Mouse (Mus musculus) hindbrain, postnatal 0 days (tissue): Measurements from ENCODE around the gene B3glct. TPM values are rescaled to one million over a fixed set of nuclear protein-coding genes. Genes with fewer than 3 reads are reported as not detected.

ENCODE experiments used
- ATAC-seq: fragments of 200-750 bp; cut with Nextera tagmentation; 2 replicates; pipeline ENCODE4 v1.8.0; 2017; ENCODE audit warnings: mild to moderate bottlenecking, moderate TSS enrichment, moderate library complexity
- DNase-seq: peaks from one replicate; pipeline ENCODE4 v3.0.0-alpha.2; 2015; ENCODE audit warnings: low spot score
- H3K27ac ChIP-seq: fragments of 300-500 bp; sonication (generic); 2 replicates; pipeline ENCODE4 v1.5.1; 2014; ENCODE audit warnings: mild to moderate bottlenecking
- H3K27me3 ChIP-seq: fragments of 300-500 bp; sonication (generic); 2 replicates; pipeline ENCODE4 v1.6.1; 2014; ENCODE audit warnings: low read length, mixed read lengths; ENCODE audit not compliant: insufficient read depth
- H3K36me3 ChIP-seq: fragments of 300-500 bp; sonication (generic); 2 replicates; pipeline ENCODE4 v1.6.1; 2014; ENCODE audit warnings: low read length, mixed read lengths; ENCODE audit not compliant: insufficient read depth
- H3K4me1 ChIP-seq: fragments of 300-500 bp; sonication (generic); 2 replicates; pipeline ENCODE4 v1.6.1; 2014; ENCODE audit warnings: antibody characterized with exemption, low read length, mixed read lengths; ENCODE audit not compliant: insufficient read depth
- H3K4me2 ChIP-seq: fragments of 300-500 bp; sonication (generic); 2 replicates; pipeline ENCODE4 v1.6.1; 2014; ENCODE audit warnings: low read depth, mild to moderate bottlenecking, low read length, moderate library complexity, mixed read lengths
- H3K4me3 ChIP-seq: fragments of 300-500 bp; sonication (generic); 2 replicates; pipeline ENCODE4 v1.5.1; 2014; ENCODE audit warnings: low read length
- H3K9ac ChIP-seq: fragments of 300-500 bp; sonication (generic); replicated peaks from 2 replicates; pipeline ENCODE4 v1.6.1; 2014; ENCODE audit warnings: mild to moderate bottlenecking, low read length, moderate library complexity, mixed read lengths
- H3K9me3 ChIP-seq: fragments of 300-500 bp; sonication (generic); 2 replicates; pipeline ENCODE4 v1.6.1; 2016; ENCODE audit warnings: low read length, mixed read lengths
- CTCF ChIP-seq: IDR thresholded peaks from 2 replicates; pipeline ENCODE4 v1.5.1; 2016; ENCODE audit warnings: antibody characterized with exemption, control low read depth, low read depth
- WGBS: fragments of 180-500 bp; shearing (Covaris S2); extraction: QIAGEN DNeasy Blood & Tissue Kit; methylation state at CpG from one replicate; pipeline ENCODE4 v1.1.7; 2014; 5-methylcytosine and 5-hydroxymethylcytosine counted together
- polyA plus RNA-seq: library from polyadenylated mRNA; unstranded; fragments of >200 nt; fragmentation: Nextera tagmentation; extraction: Ambion mirVana; gene quantifications from 2 replicates; pipeline ENCODE4 v1.2.1, GENCODE M21; 2015
- total RNA-seq: library from RNA; depleted of rRNA; stranded (reverse); fragments of >200 nt; gene quantifications from 2 replicates; pipeline ENCODE4 v1.2.3, GENCODE M21; 2014; rRNA removed

The B3glct gene
- total and polyA plus RNA-seq, 2 experiments from 2014 or later: 14.4 to 22.4 TPM

GRCm38 (mm10) chr5:149810071-149810470, 132.0 kb downstream of the B3glct start:
- WGBS: 79% methylated on average over 2 of the region's 2 CpGs
- H3K4me2 ChIP-seq: no peak overlapping the region
- TF ChIP-seq CTCF: no peak

GRCm38 (mm10) chr5:149811835-149812234, 133.8 kb downstream of the B3glct start:
- 39% methylated on average over 6 of the region's 6 CpGs for WGBS
- Histone ChIP-seq H3K27me3 (no peaks in the 10 kb centered on the region), H3K4me3 (no peak overlapping the region), H3K4me1 (no peaks in the 10 kb centered on the region), H3K36me3 (no peaks in the 10 kb centered on the region), H3K9ac (no peak overlapping the region), H3K4me2 (0 out of 2 replicates have a peak overlapping the region, but pooled peaks have one; percentile 14), H3K27ac (no peak overlapping the region), H3K9me3 (no peaks in the 10 kb centered on the region)
- peak; percentile 9 for DNase-seq
- TF ChIP-seq CTCF: no peak
- ATAC-seq: peak; percentile 67; the same call in 1 of the 2 replicates

More at GRCm38 (mm10) chr5:149810071-149810470, 132.0 kb downstream of the B3glct start:
- H3K27me3 ChIP-seq: no peaks in the 10 kb centered on the region
- ATAC-seq (no peak), DNase-seq (no peak)
- no peaks in the 10 kb centered on the region for H3K9me3 ChIP-seq
- H3K36me3 ChIP-seq: no peaks in the 10 kb centered on the region
- H3K4me3 ChIP-seq: no peak overlapping the region
- no peak overlapping the region for H3K9ac ChIP-seq
- H3K4me1 ChIP-seq: no peaks in the 10 kb centered on the region
- H3K27ac ChIP-seq: no peak overlapping the region

Other genes starting within 250 kb of the B3glct start
- 0.31 and 0.50 TPM in 2 replicates for gene Tex26, start 238.6 kb upstream of the B3glct start, total RNA-seq
- 1.0 and 1.6 TPM in 2 replicates for gene Tex26, start 238.6 kb upstream of the B3glct start, polyA plus RNA-seq
- not detected in 2 replicates for gene Wdr95, start 149.6 kb upstream of the B3glct start, total RNA-seq
- 0.19 and 0.24 TPM in 2 replicates for gene Wdr95, start 149.6 kb upstream of the B3glct start, polyA plus RNA-seq
- 18.9 and 21.0 TPM in 2 replicates for gene Hsph1, start 41.9 kb upstream of the B3glct start, total RNA-seq
- 59.4 and 60.8 TPM in 2 replicates for gene Hsph1, start 41.9 kb upstream of the B3glct start, polyA plus RNA-seq